Mouse (Mus musculus) G1E (cell line): ENCODE measurements at regions not wholly inside any gene's neighbourhood (a gene's known extent, or its start where the extent isn't known, plus 50 kb on each side); places are given as distances from the start of the nearest gene placed in this dataset.

ENCODE experiments used
- CTCF ChIP-seq: IDR thresholded peaks from 2 replicates; pipeline ENCODE4 v1.5.1; 2012; ENCODE audit warnings: low read depth, low read length, inconsistent platforms, mixed read lengths
- GATA1 ChIP-seq: IDR thresholded peaks from 2 replicates; pipeline ENCODE4 v1.6.1; 2012; ENCODE audit warnings: borderline replicate concordance, low read length, inconsistent platforms, mixed read lengths
- GATA2 ChIP-seq: IDR thresholded peaks from 2 replicates; pipeline ENCODE4 v1.6.1; 2012; ENCODE audit warnings: low read depth, low read length, inconsistent platforms, borderline replicate concordance
- TAL1 ChIP-seq: conservative IDR thresholded peaks from 2 replicates; pipeline ENCODE4 v1.6.1; 2012; ENCODE audit warnings: low read depth, low read length, inconsistent platforms, mixed read lengths

DNA sequence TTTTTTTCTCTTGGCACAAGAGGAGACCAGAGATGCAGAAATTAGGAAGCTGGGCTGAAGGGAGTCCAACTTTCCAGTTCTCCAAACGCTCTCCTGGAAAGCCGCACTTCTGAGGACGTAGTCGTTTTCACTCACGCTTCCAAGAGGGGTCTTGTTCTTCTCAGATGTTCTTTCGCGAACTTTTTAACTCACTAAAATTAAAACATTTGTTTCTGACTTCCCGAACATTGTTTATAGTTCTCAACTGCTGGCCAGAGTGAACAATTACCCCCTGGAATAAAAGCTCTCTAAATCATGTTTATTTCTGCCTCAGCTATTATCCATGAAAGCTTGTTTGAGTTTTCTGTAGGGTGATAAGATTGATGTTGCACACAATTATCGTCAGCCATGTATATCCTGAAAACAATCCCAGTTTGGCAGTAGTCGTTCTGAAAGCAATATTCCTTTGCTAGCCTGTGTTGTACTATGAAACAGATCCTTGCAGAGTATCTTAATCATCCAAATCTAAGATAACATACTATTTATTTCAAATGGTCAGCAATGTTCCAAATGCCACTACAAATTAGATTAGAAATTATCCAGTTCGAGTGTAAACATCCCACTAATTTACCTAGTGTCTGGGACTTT lies 82.3 kb downstream of the Icos start:
- no peak for TF ChIP-seq GATA1
- TF ChIP-seq CTCF, result no peak
- TF ChIP-seq GATA2, result no peak
- no peak for TF ChIP-seq TAL1
